Mouse (Mus musculus) CH12.LX (cell line): ENCODE results near the gene Sim1. TPM values are rescaled to one million over a fixed set of nuclear protein-coding genes. Genes with fewer than 3 reads are reported as not detected.

Experiments
- DNase-seq: peaks from one replicate; pipeline ENCODE4 v3.0.0-alpha.2; 2013; ENCODE audit errors: extremely low read depth
- H3K27ac ChIP-seq: 2 replicates; pipeline ENCODE4 v1.5.1; 2012; ENCODE audit warnings: low read depth, mild to moderate bottlenecking, control low read depth, moderate library complexity; ENCODE audit not compliant: insufficient read depth
- H3K27me3 ChIP-seq: replicated peaks from 2 replicates; pipeline ENCODE3; 2012; ENCODE audit warnings: inconsistent platforms
- H3K36me3 ChIP-seq, 2 experiments: replicated peaks in 1 of 2; 2 replicates each; pipeline versions ENCODE3 to v1.6.1; 2012; ENCODE audit warnings: inconsistent platforms in 1 of 2, low read length in 1 of 2, mild to moderate bottlenecking in 1 of 2, mixed read lengths in 1 of 2, moderate library complexity in 1 of 2; ENCODE audit not compliant: control insufficient read depth in 1 of 2, insufficient read depth in 1 of 2
- H3K4me1 ChIP-seq, 2 experiments: 2 replicates each; pipeline ENCODE4 v1.6.1; 2012; ENCODE audit warnings: inconsistent platforms in 1 of 2, moderate library complexity in 1 of 2; ENCODE audit not compliant: insufficient read depth in 2 of 2, control insufficient read depth in 1 of 2
- H3K4me2 ChIP-seq: 2 replicates; pipeline ENCODE4 v1.6.1; 2012; ENCODE audit warnings: low read depth, mild to moderate bottlenecking, control low read depth; ENCODE audit not compliant: poor library complexity, insufficient read depth, severe bottlenecking
- H3K4me3 ChIP-seq, 3 experiments: fragments of 150-350 bp in 1 of 3; sonication (generic) in 1 of 3; replicated peaks in 1 of 3; 2 replicates each; pipeline versions ENCODE3 to v1.5.1; 2011 to 2012; ENCODE audit warnings: low read depth in 2 of 3, low read length in 2 of 3, mild to moderate bottlenecking in 2 of 3, moderate library complexity in 2 of 3, control low read depth in 1 of 3, improper control_type of control experiment in 1 of 3, inconsistent platforms in 1 of 3, mixed read lengths in 1 of 3; ENCODE audit not compliant: poor library complexity in 1 of 3
- H3K79me2 ChIP-seq: replicated peaks from 2 replicates; pipeline ENCODE4 v1.6.1; 2012; ENCODE audit warnings: mild to moderate bottlenecking, moderate library complexity; ENCODE audit not compliant: control insufficient read depth, poor library complexity, insufficient read depth, severe bottlenecking; ENCODE audit errors: extremely low read depth
- H3K9ac ChIP-seq: 2 replicates; pipeline ENCODE4 v1.6.1; 2012; ENCODE audit warnings: low read depth, mild to moderate bottlenecking, control low read depth, moderate library complexity; ENCODE audit not compliant: insufficient read depth
- H3K9me3 ChIP-seq: replicated peaks from 2 replicates; pipeline ENCODE3; 2012; ENCODE audit warnings: low read length, inconsistent platforms, mixed read lengths
- CHD1 ChIP-seq: IDR thresholded peaks from 2 replicates; pipeline ENCODE4 v1.6.1; 2012; ENCODE audit warnings: low read depth, low read length, improper control_type of control experiment, inconsistent platforms
- CTCF ChIP-seq, 2 experiments: IDR thresholded peaks in 1 of 2; conservative IDR thresholded peaks in 1 of 2; 2 replicates each; pipeline ENCODE4 v1.5.1; 2011 to 2012; ENCODE audit warnings: low read depth in 2 of 2, low read length in 2 of 2, improper control_type of control experiment in 1 of 2, inconsistent platforms in 1 of 2, mild to moderate bottlenecking in 1 of 2, moderate library complexity in 1 of 2
- ELF1 ChIP-seq: IDR thresholded peaks from 2 replicates; pipeline ENCODE4 v1.6.1; 2014; ENCODE audit warnings: low read depth, mild to moderate bottlenecking, inconsistent platforms, low read length, improper control_type of control experiment
- ETS1 ChIP-seq: conservative IDR thresholded peaks from 2 replicates; pipeline ENCODE4 v1.6.1; 2012; ENCODE audit warnings: low read depth, mild to moderate bottlenecking, inconsistent platforms, low read length, improper control_type of control experiment, moderate library complexity
- GABPA ChIP-seq: IDR thresholded peaks from 2 replicates; pipeline ENCODE4 v1.6.1; 2012; ENCODE audit warnings: low read depth, low read length, improper control_type of control experiment, inconsistent platforms; ENCODE audit not compliant: insufficient replicate concordance
- HCFC1 ChIP-seq: IDR thresholded peaks from 2 replicates; pipeline ENCODE4 v1.6.1; 2012; ENCODE audit warnings: low read depth, mild to moderate bottlenecking, inconsistent platforms, low read length, improper control_type of control experiment
- KAT2A ChIP-seq: IDR thresholded peaks from 2 replicates; pipeline ENCODE4 v1.6.1; 2012; ENCODE audit warnings: low read length, improper control_type of control experiment, inconsistent platforms; ENCODE audit not compliant: insufficient replicate concordance
- MAFK ChIP-seq: IDR thresholded peaks from 2 replicates; pipeline ENCODE4 v1.6.1; 2011; ENCODE audit warnings: low read length, improper control_type of control experiment; ENCODE audit not compliant: insufficient replicate concordance
- MAX ChIP-seq: IDR thresholded peaks from 2 replicates; pipeline ENCODE4 v1.6.1; 2011; ENCODE audit warnings: low read length, improper control_type of control experiment
- MAZ ChIP-seq: IDR thresholded peaks from 2 replicates; pipeline ENCODE4 v1.6.1; 2012; ENCODE audit warnings: low read depth, mild to moderate bottlenecking, inconsistent platforms, low read length, improper control_type of control experiment, moderate library complexity
- MEF2A ChIP-seq: IDR thresholded peaks from 2 replicates; pipeline ENCODE4 v1.6.1; 2014; ENCODE audit warnings: low read depth, mild to moderate bottlenecking, inconsistent platforms, low read length, improper control_type of control experiment, borderline replicate concordance
- MXI1 ChIP-seq: IDR thresholded peaks from 2 replicates; pipeline ENCODE4 v1.6.1; 2011; ENCODE audit warnings: mild to moderate bottlenecking, low read depth, low read length, improper control_type of control experiment
- NELFE ChIP-seq: IDR thresholded peaks from 2 replicates; pipeline ENCODE4 v1.6.1; 2011; ENCODE audit warnings: low read depth, low read length, improper control_type of control experiment
- NRF1 ChIP-seq: IDR thresholded peaks from 2 replicates; pipeline ENCODE4 v1.6.1; 2014; ENCODE audit warnings: low read depth, mild to moderate bottlenecking, inconsistent platforms, low read length, improper control_type of control experiment, moderate library complexity
- PAX5 ChIP-seq: IDR thresholded peaks from 2 replicates; pipeline ENCODE4 v1.6.1; 2012; ENCODE audit warnings: low read length, inconsistent platforms, mixed read lengths
- POLR2A ChIP-seq: IDR thresholded peaks from 2 replicates; pipeline ENCODE4 v1.6.1; 2011; ENCODE audit warnings: low read depth, mild to moderate bottlenecking, improper control_type of control experiment, low read length
- POLR2AphosphoS2 ChIP-seq: IDR thresholded peaks from 2 replicates; pipeline ENCODE4 v1.6.1; 2011; ENCODE audit warnings: low read depth, low read length, improper control_type of control experiment
- RAD21 ChIP-seq: IDR thresholded peaks from 2 replicates; pipeline ENCODE4 v1.6.1; 2011; ENCODE audit warnings: low read depth, mild to moderate bottlenecking, low read length, improper control_type of control experiment, moderate library complexity
- SIN3A ChIP-seq: IDR thresholded peaks from 2 replicates; pipeline ENCODE4 v1.6.1; 2012; ENCODE audit warnings: low read length, improper control_type of control experiment, inconsistent platforms
- SMC3 ChIP-seq: IDR thresholded peaks from 2 replicates; pipeline ENCODE4 v1.6.1; 2011; ENCODE audit warnings: low read depth, low read length, improper control_type of control experiment
- TBP ChIP-seq: conservative IDR thresholded peaks from 2 replicates; pipeline ENCODE4 v1.6.1; 2011; ENCODE audit warnings: low read depth, low read length, improper control_type of control experiment
- UBTF ChIP-seq: IDR thresholded peaks from 2 replicates; pipeline ENCODE4 v1.6.1; 2012; ENCODE audit warnings: low read depth, mild to moderate bottlenecking, inconsistent platforms, low read length, improper control_type of control experiment, moderate library complexity
- USF1 ChIP-seq: IDR thresholded peaks from 2 replicates; pipeline ENCODE4 v1.6.1; 2014; ENCODE audit warnings: low read depth, mild to moderate bottlenecking, inconsistent platforms, low read length, improper control_type of control experiment
- ZC3H11A ChIP-seq: IDR thresholded peaks from 2 replicates; pipeline ENCODE4 v1.6.1; 2012; ENCODE audit warnings: low read depth, mild to moderate bottlenecking, inconsistent platforms, low read length, improper control_type of control experiment
- ZKSCAN1 ChIP-seq: IDR thresholded peaks from 2 replicates; pipeline ENCODE4 v1.6.1; 2012; ENCODE audit warnings: low read depth, inconsistent platforms, low read length, improper control_type of control experiment, borderline replicate concordance
- ZMIZ1 ChIP-seq: IDR thresholded peaks from 2 replicates; pipeline ENCODE4 v1.6.1; 2012; ENCODE audit warnings: low read depth, mild to moderate bottlenecking, inconsistent platforms, low read length, improper control_type of control experiment
- ZNF384 ChIP-seq: IDR thresholded peaks from 2 replicates; pipeline ENCODE4 v1.6.1; 2012; ENCODE audit warnings: low read depth, low read length, improper control_type of control experiment, inconsistent platforms
- dilution Hi-C: fragments of 300-500 bp; cut with MboI; formaldehyde crosslinking; loops from 2 replicates; pipeline ENCODE4 v1.14.3; 2020; ENCODE audit warnings: low sequenced_read_pairs; ENCODE audit not compliant: extremely low pct_unique_long_range_greater_than_20kb, extremely low pct_ligation_motif_present
- in situ Hi-C: fragments of 300-500 bp; cut with MboI; formaldehyde crosslinking; loops from 3 replicates; pipeline ENCODE4 v1.14.3; 2019; ENCODE audit warnings: low sequenced_read_pairs, low pct_ligation_motif_present, low pct_unique_long_range_greater_than_20kb, mixed read lengths
- polyA plus RNA-seq: library from polyadenylated mRNA; unstranded; fragments of >175 nt; gene quantifications from 2 replicates; pipeline ENCODE4 v1.2.1, GENCODE M21; 2012; ENCODE audit warnings: low read depth; ENCODE audit not compliant: insufficient read length
- total RNA-seq, 2 experiments: library from RNA; depleted of rRNA; stranded (reverse); fragments of 300-350 nt in 1 of 2; fragments of >200 nt in 1 of 2; gene quantifications; 2 replicates each; pipeline ENCODE4 v1.2.3; 2012 to 2014

Gene Sim1
- total and polyA plus RNA-seq, 3 experiments, result 0.03 to 0.07 (median 0.04) TPM

- H3K9me3 ChIP-seq, result peaks cover 6% of the 10 kb centered on the region
- no peak overlapping the region for H3K27ac ChIP-seq
- H3K79me2 ChIP-seq, result no peaks in the 10 kb centered on the region
- H3K9ac ChIP-seq, result no peak overlapping the region
- no peak for DNase-seq
- H3K4me1 ChIP-seq, result no peaks in the 10 kb centered on the region
- no peak overlapping the region for H3K4me3 ChIP-seq
- TF ChIP-seq PAX5, result no peak
- TF ChIP-seq POLR2AphosphoS2, result no peak
- no peak for TF ChIP-seq ZC3H11A
- TF ChIP-seq MEF2A, result no peak
- TF ChIP-seq ELF1, result no peak
- TF ChIP-seq RAD21, result no peak
- TF ChIP-seq UBTF, result no peak
- TF ChIP-seq SMC3, result no peak
- no peak for TF ChIP-seq GABPA
- TF ChIP-seq CTCF (conservative IDR thresholded peaks at IDR 0.05 in 1 of 2, IDR thresholded peaks at IDR 0.05 in 1 of 2; ENCODE audit: low read depth in 2 of 2, low read length in 2 of 2), result no peak
- TF ChIP-seq KAT2A, result no peak
- TF ChIP-seq CHD1, result no peak
- no peak for TF ChIP-seq ETS1
- TF ChIP-seq TBP, result no peak
- TF ChIP-seq ZNF384, result no peak
- TF ChIP-seq NELFE, result no peak
- no peak for TF ChIP-seq HCFC1
- in situ Hi-C loops (loop anchor here (25.0 kb wide), 2 partner anchors 387 to 512 kb away; no protein-coding TSS in a partner anchor), dilution Hi-C loops (no loop called here)
- H3K4me2 ChIP-seq, result no peak overlapping the region
- no peaks in the 10 kb centered on the region for H3K27me3 ChIP-seq
- H3K36me3 ChIP-seq, result no peaks in the 10 kb centered on the region
Measured at GRCm38 (mm10) chr10:50899846-50900745, 5.5 kb downstream of the Sim1 start.

GRCm38 (mm10) chr10:50900746-50901600 lies 6.4 kb downstream of the Sim1 start:
- in situ Hi-C loops, result no loop called here
- no peaks in the 10 kb centered on the region for H3K27me3 ChIP-seq
- H3K79me2 ChIP-seq, result no peaks in the 10 kb centered on the region
- H3K9me3 ChIP-seq, result peaks cover 5% of the 10 kb centered on the region
- no peak overlapping the region for H3K4me3 ChIP-seq
- no peaks in the 10 kb centered on the region for H3K36me3 ChIP-seq
- no peak overlapping the region for H3K4me2 ChIP-seq
- no peak for TF ChIP-seq MAZ
- no peak for TF ChIP-seq MXI1
- no peak for TF ChIP-seq POLR2AphosphoS2
- no peak for TF ChIP-seq POLR2A
- no peak for TF ChIP-seq KAT2A
- TF ChIP-seq MAX, result no peak
- TF ChIP-seq ZKSCAN1, result no peak
- no peak for TF ChIP-seq ZC3H11A
- no peak for TF ChIP-seq NRF1
- TF ChIP-seq SIN3A, result no peak
- no peak for TF ChIP-seq USF1
- TF ChIP-seq MAFK, result no peak
- no peak for TF ChIP-seq NELFE
- no peak for TF ChIP-seq ZMIZ1
- TF ChIP-seq, all 38 proteins: peak for 0
- no peaks in the 10 kb centered on the region for H3K4me1 ChIP-seq
- dilution Hi-C loops, result no loop called here
- no peak overlapping the region for H3K27ac ChIP-seq
- DNase-seq, result no peak
- no peak overlapping the region for H3K9ac ChIP-seq
